Mouse (Mus musculus): ENCODE results near the gene Zdhhc6.

- TF ChIP-seq POLR2A (IDR thresholded peaks at IDR 0.05; ENCODE audit: low read depth, low read length) (no peak), CTCF (conservative IDR thresholded peaks at IDR 0.05; ENCODE audit: insufficient read depth, insufficient read length, low read depth, low read length) (no peak)
Measured at GRCm38 (mm10) chr19:55335881-55336280, 20.0 kb upstream of the Zdhhc6 start.

All from kidney, adult 2 months (tissue).